Mouse (Mus musculus) heart, embryonic 10.5 days (tissue): ENCODE results near the gene Adam30. TPM values are rescaled to one million over a fixed set of nuclear protein-coding genes. Genes with fewer than 3 reads are reported as not detected.

Experiments
- DNase-seq: peaks from one replicate; pipeline ENCODE4 v3.0.0-alpha.2; 2017; ENCODE audit warnings: low spot score
- H3K27ac ChIP-seq: fragments of 300-500 bp; sonication (generic); 2 replicates; pipeline ENCODE4 v1.5.1; 2016; ENCODE audit warnings: mild to moderate bottlenecking
- H3K27me3 ChIP-seq: fragments of 300-500 bp; sonication (generic); 2 replicates; pipeline ENCODE4 v1.6.1; 2016; ENCODE audit warnings: mild to moderate bottlenecking; ENCODE audit not compliant: poor library complexity, insufficient read depth, severe bottlenecking
- H3K36me3 ChIP-seq: fragments of 300-500 bp; sonication (generic); 2 replicates; pipeline ENCODE4 v1.6.1; 2016; ENCODE audit warnings: mild to moderate bottlenecking, moderate library complexity
- H3K4me1 ChIP-seq: fragments of 300-500 bp; sonication (generic); 2 replicates; pipeline ENCODE4 v1.6.1; 2016; ENCODE audit warnings: mild to moderate bottlenecking
- H3K4me3 ChIP-seq: fragments of 300-500 bp; sonication (generic); 2 replicates; pipeline ENCODE4 v1.5.1; 2016; ENCODE audit warnings: mild to moderate bottlenecking, moderate library complexity
- H3K9me3 ChIP-seq: fragments of 300-500 bp; sonication (generic); 2 replicates; pipeline ENCODE4 v1.6.1; 2016; ENCODE audit warnings: mild to moderate bottlenecking, moderate library complexity
- WGBS: fragments of 180-500 bp; shearing (Covaris S2); methylation state at CpG from one replicate; pipeline ENCODE4 v1.1.7; 2016; 5-methylcytosine and 5-hydroxymethylcytosine counted together
- polyA plus RNA-seq: library from polyadenylated mRNA; unstranded; fragments of >200 nt; fragmentation: Nextera tagmentation; extraction: Ambion mirVana; gene quantifications from 2 replicates; pipeline ENCODE4 v1.2.1, GENCODE M21; 2016

Gene Adam30
- polyA plus RNA-seq, 1 experiment from 2014 or later, result not detected

DNA sequence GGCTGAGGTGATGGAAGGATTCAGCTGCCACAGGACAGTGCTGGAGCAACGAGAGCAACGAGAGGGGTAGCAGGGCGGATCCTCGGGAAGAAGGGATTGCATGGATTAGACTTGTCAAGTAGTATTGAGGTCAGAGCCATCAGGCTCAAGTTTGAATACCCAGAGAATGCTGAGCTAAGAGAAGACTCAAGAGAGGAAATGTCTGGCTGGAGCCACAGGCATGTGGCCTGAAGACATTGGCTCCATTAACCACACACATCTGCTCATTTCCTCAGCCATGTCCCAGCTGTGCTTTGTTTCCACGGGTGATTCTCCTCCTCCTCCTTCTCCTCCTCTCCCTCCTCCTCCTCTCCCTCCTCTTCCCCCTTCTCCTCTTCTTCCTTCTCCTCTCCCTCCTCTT, 39.3 kb downstream of the Adam30 start:
- Histone ChIP-seq H3K27ac (no peak overlapping the region), H3K9me3 (no peaks in the 10 kb centered on the region), H3K4me1 (peaks cover 26% of the 10 kb centered on the region; the same call in 1 of the 2 replicates), H3K27me3 (no peaks in the 10 kb centered on the region), H3K4me3 (no peak overlapping the region), H3K36me3 (no peaks in the 10 kb centered on the region)
- DNase-seq, result no peak
- 61% methylated on average over 5 of the region's 5 CpGs for WGBS

DNA sequence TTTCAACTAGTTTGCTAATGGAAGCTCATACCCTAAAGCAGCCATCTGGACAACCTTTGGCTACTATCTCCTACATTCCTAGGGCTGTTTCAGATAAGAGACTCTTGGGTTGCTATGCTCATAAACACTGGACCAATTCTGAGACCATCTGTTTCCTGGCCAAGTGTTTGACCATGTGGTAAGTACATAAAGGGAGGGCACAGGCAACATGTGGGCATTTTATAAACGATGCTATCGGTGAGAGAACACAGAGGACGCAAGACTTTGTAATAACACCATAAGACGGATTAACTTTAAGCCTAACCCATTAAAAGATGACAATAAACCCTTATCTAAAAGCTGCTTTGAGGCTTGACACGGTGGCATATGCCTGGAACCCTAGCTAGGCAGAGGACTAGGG, 42.9 kb downstream of the Adam30 start:
- WGBS, result 55% methylated on average over 5 of the region's 5 CpGs
- H3K4me3 ChIP-seq, result no peak overlapping the region
- no peaks in the 10 kb centered on the region for H3K27me3 ChIP-seq
- no peak overlapping the region for H3K27ac ChIP-seq
- no peaks in the 10 kb centered on the region for H3K9me3 ChIP-seq
- H3K36me3 ChIP-seq, result no peaks in the 10 kb centered on the region
- peaks cover 17% of the 10 kb centered on the region; the same call in 1 of the 2 replicates for H3K4me1 ChIP-seq
- DNase-seq, result peak; percentile 73

- no peak for DNase-seq
- no peaks in the 10 kb centered on the region for H3K36me3 ChIP-seq
- 42% methylated on average over 3 of the region's 3 CpGs for WGBS
- no peak overlapping the region for H3K27ac ChIP-seq
- H3K9me3 ChIP-seq, result no peaks in the 10 kb centered on the region
- no peaks in the 10 kb centered on the region for H3K27me3 ChIP-seq
- peaks cover 12% of the 10 kb centered on the region; the same call in 1 of the 2 replicates for H3K4me1 ChIP-seq
- no peak overlapping the region for H3K4me3 ChIP-seq
Observed at GRCm38 (mm10) chr3:98206977-98207376, 46.5 kb downstream of the Adam30 start.

- no peak overlapping the region for H3K27ac ChIP-seq
- no peaks in the 10 kb centered on the region for H3K27me3 ChIP-seq
- H3K4me3 ChIP-seq, result no peak overlapping the region
- no peak for DNase-seq
- no peaks in the 10 kb centered on the region for H3K4me1 ChIP-seq
- H3K36me3 ChIP-seq, result no peaks in the 10 kb centered on the region
- H3K9me3 ChIP-seq, result no peaks in the 10 kb centered on the region
- WGBS, result 78% methylated on average over 4 of the region's 4 CpGs
Observed at GRCm38 (mm10) chr3:98209161-98209560, 48.7 kb downstream of the Adam30 start.

DNA sequence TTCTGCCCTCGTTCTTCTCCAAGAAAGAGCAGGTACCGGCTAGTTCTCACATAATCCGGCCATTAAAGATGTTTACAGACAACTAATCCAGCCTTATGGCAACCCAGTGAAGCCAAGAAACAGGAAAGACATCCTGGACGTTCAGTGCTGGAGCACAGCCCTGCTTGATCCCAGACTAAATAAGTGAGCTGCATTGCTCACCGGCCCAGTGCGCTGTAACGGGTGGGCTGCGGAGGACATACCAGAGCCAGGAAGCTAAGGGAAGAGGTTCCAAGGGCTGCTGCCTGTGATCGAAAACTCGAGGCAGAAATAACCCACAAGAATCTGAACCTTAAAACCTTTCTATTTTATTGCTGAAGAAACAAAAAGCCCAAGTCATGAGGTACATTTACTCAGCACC, 50.4 kb downstream of the Adam30 start:
- no peaks in the 10 kb centered on the region for H3K36me3 ChIP-seq
- DNase-seq, result no peak

DNA sequence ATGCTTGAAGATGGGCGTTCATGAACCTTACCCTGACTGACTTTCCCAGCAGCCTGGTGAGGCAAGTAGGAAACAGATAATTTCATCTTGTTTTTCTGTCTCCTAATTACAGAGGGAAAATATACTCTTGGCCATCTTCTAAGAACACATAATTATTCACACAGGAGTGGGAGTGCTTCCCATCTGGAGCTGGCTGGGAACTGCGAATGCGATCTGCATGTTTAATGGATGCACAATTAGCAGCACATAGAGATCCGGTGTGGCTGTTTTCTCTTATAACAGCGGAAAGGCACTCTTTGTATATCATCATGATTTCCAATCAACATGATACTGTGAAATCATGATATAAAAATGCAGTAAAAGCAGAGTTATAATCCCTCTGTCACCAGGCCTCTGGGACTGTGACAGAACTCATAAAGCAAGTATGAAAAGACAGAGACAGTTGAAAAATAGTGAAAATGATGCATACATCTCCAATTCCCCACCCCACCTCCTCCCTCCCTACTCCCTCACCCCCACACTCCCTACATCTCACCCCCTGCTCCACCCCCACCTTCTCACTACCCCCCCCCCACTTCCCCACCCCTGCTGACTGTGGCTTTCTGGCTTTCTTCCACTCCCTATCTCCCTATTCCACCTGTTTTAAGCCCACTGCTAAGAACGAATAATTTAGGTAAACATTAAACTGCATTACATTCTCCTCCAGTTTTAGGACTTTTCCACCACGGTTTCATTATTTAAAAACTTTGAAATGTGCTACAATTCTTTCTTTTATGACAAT, 51.1 kb downstream of the Adam30 start:
- 79% methylated on average over 7 of the region's 7 CpGs for WGBS
- H3K4me3 ChIP-seq, result no peak overlapping the region
- no peaks in the 10 kb centered on the region for H3K36me3 ChIP-seq
- H3K27ac ChIP-seq, result no peak overlapping the region
- H3K9me3 ChIP-seq, result no peaks in the 10 kb centered on the region
- no peaks in the 10 kb centered on the region for H3K4me1 ChIP-seq
- no peaks in the 10 kb centered on the region for H3K27me3 ChIP-seq
- DNase-seq, result no peak

More for the DNA sequence above, 50.4 kb downstream of the Adam30 start:
- Histone ChIP-seq H3K27me3 (no peaks in the 10 kb centered on the region), H3K27ac (no peak overlapping the region), H3K4me1 (no peaks in the 10 kb centered on the region), H3K4me3 (no peak overlapping the region), H3K9me3 (no peaks in the 10 kb centered on the region)
- WGBS, result 72% methylated on average over 10 of the region's 10 CpGs

Other genes with a start within 250 kb of the Adam30 start
- gene Notch2, start 147.1 kb upstream of the Adam30 start, polyA plus RNA-seq, result 11.2 and 16.8 TPM in 2 replicates
- gene Reg4, start 61.5 kb downstream of the Adam30 start, polyA plus RNA-seq, result not detected in 2 replicates
- 4.4 and 5.6 TPM in 2 replicates for gene Hmgcs2, start 119.8 kb downstream of the Adam30 start, polyA plus RNA-seq
- gene Phgdh, start 179.4 kb downstream of the Adam30 start, polyA plus RNA-seq, result 157 and 310 TPM in 2 replicates
- gene Zfp697, start 221.8 kb downstream of the Adam30 start, polyA plus RNA-seq, result 7.3 and 10.0 TPM in 2 replicates